Mouse (Mus musculus): ENCODE results near the gene Sqor.
A peak's percentile ranks its signal among the peaks of the same experiment; 100 is the strongest.

The Sqor gene

DNA sequence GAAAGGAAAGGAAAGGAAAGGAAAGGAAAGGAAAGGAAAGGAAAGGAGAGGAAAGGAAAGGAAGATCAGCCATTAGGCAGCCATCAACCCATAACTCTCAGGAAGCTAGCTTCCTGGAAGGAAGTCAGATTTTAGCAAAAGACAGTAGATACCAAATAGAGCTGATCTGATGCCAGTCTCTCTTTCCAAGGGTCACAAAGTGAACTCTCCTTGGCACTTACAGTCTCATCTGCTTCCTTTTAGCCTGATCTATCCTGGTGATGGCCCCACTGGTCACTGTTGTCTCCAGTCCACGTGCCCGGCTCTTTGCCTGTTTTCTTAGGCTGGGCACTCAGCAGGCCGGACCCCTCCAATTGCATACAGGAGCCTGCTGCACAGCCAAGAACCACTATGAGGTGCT lies 19.7 kb downstream of the Sqor start:
- DNase-seq (ENCODE audit: low read depth), result no peak

DNA sequence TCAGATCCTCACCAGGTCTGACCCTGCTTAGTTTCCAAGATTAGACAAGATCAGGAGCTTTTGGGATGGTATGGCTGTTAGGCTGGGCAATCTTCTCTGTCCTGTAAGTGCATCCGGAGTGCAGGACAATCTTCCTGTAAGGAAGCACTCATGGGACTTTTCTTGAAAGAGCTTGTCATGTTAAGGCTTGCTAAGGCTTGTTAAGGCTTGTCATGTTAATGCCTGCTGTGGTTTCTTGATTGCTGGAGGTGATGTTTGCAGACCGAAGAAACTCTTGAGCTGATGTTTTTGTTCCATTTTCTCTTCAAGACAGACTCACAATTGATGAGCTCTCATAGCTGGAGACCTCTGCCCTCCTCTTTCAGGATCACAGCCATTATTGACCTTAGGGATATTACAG lies 21.1 kb downstream of the Sqor start:
- no peak for DNase-seq (ENCODE audit: low read depth)

DNA sequence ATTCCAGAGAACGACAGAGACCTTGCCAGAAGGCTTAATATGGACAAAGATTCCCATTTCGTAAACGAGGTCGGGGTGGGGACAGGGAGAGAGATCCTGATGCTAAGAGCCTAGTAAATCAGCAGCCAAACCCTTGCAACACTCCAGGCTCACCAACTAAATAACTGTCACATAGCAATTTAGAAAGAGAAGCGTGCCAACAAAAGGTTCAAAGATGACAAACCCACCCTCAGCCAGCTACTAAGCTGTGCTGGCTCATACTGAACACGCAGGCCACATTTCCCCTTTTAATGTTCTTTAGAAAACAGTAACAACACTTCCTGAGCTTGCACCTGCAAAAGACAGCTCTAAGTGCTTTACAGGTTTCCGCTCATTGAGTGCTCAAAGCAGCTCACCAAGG lies 24.3 kb downstream of the Sqor start:
- DNase-seq (ENCODE audit: low read depth), result peak; percentile 1

DNA sequence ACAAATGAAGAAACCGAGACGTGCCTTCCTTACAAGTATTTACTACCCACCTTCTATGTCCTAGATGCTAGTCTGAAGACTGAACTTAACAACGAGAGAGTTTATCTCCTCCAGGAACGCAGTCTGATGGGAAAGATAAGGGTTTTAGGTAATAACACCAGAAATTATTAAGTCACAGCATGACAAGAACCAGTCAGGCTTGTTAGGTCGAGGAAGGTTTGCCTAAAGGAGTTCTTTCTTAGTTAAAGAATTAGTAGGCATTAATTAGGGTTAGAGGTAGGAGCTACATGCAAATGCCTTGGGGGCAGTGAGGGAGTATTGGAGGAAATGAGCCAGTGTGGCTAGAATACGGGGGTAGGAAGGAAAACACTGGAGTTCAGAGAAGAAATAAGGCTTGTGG lies 24.7 kb downstream of the Sqor start:
- no peak for DNase-seq (ENCODE audit: low read depth)

DNA sequence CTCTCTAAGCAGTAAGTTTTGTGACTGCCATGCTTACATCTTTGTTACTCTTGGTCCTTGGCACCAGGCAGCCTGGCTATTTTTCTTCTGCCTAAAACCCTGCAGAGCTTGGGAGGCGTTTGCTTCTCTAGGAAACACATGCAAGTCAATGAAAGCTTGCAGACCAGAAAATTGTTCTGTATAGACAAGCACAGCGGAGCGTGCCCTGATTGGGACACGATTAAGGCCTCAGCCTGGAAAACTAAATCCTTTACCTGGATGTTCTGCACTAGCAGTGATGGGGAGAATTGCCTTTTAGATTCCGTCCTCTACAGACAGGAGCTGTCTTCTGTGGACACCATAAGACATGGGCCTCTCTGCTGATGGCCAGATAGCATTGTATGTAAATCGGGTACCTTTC lies 39.4 kb downstream of the Sqor start:
- no peak for DNase-seq (ENCODE audit: low read depth)

DNA sequence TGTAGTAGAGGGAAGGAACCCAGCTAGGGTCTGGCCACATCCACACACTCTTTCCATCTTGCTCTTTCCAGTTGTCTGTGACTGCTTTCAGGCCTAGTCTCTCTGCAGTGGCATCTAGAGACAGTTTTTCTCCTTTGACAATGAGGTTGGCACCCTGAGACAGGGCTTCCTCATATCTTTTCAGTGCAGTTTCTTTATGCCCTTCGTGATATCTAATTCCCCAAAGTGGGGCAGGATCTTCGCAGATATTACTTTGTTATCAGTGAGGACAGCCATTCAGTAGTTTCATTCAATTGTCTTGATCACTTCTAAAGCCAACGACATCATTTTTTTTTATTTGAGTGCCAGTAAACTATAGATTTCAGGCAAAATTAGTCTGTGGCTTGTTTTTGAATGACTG lies 41.0 kb downstream of the Sqor start:
- no peak for DNase-seq (ENCODE audit: low read depth)

DNA sequence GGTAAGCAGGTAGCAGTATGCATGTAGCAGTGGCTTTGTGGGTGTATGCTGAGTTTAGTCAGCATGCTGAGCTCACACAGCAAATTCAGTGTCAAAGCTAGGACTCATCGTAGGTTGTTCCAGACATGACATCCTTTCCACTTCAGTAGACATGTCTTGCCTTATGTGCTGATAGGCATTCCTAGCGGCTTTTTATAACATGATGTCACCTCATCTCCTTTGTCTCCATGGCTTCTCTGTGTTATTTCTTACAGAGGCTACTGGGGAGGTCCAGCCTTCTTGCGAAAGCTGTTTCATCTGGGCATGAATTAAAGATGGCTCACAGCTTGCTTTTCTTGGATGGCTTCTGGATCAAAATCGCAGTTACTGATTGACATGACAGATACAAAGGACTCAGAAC lies 44.0 kb downstream of the Sqor start:
- no peak for DNase-seq (ENCODE audit: low read depth)

DNA sequence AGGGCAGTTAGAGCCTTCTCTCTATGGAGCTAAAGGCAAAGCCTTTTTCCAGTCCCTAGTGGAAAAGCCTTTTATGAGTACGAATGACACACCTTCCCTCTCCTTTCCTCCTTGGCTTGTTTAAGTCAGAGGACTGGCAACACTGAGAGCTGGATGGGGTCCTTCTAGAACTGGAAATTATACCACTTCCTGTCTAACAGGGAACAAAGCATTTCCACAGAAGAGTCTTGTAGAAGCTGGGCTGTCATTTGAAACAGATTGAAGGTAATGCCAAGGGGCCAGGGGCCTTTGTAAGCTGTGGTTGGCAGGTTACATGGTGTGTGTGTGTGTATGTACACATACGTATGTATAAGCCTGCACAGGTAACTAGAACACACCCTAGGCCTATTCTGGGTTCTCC lies 51.9 kb downstream of the Sqor start:
- DNase-seq (ENCODE audit: low read depth), result no peak

DNA sequence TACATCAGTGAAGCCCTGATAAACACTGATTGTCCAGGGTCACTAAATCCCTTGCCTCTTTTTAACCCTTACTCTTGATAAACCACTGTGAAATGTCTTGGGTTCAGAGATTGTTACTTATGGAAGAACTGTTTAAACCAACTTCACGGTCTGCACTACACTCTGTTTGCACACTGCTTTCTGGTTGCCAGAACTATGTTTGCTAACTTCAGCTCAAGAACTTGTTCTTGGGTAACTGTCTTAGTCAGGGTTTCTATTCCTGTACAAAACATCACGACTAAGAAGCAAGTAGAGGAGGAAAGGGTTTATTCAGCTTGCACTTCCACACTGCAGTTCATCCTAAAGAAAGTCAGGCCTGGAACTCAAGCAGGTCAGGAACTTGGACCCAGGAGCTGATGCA lies 56.2 kb downstream of the Sqor start:
- DNase-seq (ENCODE audit: low read depth), result no peak

DNA sequence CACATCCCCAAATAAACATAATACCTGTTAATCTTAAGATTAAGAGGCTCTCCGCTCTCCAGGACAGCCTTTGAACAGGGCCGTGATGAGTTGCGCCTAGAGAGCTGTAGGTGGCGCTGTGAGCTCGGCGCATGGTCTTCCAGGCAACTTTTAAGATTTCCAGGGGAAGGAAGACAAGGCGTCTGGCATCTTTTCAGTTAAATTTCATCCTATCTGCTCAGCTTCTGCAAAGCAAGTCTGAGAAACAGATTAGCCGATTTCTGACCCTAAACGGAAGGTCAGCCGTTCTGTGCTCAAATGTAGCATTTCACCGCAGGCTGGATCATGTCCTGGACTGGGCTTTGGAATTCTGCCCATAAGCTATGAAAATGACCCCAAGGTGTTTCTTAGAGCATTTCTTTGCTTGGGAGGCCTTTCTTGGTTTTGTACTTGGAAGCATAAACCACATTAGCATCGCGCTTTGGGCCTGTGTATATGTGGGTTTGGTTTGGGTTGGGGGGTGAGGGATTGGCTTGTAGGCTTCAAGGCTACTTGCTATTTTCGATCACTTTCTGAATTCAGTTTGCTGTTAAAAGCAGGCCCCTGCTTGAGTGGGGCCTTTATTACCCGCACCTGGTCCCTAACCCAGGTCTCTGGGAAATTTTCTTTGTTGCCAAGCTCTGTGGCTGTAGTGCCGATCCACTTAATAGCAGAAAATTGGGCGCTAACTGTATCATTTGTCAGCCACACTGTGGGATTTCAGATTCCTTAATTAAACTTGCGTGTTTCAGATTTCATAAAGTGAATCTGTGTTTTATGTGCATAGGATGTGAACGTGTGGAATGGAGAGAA lies 60.6 kb downstream of the Sqor start:
- peak; percentile 16 for DNase-seq (ENCODE audit: low read depth)

DNA sequence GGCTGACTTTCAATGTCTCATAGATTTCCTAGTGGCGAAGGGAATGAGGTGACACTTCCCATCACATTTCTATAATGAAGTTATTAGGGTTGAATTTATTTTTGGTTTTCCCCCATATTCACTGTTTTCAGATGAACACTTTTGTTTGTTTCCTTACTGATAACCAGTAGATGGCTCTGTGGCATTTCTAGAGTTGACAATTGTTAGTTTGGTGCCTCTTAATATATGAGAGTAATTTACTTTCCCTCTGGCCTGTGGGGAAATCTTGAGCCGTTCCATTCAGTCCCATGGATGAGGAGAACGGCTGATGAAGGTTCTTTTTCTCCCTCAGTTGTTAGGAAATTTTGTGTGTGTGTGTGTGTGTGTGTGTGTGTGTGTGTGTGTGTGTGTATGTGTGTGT lies 61.3 kb downstream of the Sqor start:
- DNase-seq (ENCODE audit: low read depth), result no peak

DNA sequence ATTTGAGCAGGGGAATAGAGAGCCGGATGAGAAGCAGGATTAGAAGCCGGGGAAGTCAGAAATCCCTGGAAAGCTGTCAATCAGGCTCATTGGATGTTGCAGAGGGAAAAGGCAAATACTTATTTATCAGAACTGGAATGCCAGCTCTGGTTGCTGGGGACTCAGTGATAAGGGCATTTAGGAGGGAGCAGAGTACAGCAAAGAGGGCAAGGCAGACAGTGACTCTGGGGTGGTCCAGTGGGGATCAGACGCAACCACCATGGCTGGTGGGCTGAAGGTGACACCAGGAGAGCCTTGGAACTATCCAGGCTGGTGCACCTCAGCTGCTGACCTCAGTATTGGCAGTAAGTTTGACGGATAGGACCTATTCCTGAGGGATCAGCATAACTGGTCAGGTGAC lies 89.6 kb downstream of the Sqor start:
- DNase-seq (ENCODE audit: low read depth), result no peak

DNA sequence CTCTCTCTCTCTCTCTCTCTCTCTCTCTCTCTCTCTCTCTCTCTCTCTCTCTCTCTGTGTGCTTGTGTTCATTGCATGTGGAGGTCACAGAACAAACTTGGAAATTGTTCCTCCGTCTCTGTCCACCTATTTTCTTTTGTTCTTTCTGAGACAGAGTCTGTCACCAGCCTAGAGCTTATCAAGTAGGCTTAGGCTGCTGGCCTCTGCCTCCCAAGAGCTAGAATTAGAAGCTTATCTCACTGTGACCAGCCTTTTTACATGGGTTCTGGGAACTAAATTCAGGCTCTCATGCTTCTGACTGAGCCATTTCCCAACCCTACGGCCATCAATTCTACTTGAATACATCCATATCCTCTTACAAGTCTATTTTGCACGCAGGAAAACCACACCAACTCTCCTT lies 90.3 kb downstream of the Sqor start:
- DNase-seq (ENCODE audit: low read depth), result no peak
